Mouse (Mus musculus): Measurements from ENCODE around the gene Pxn. TPM values are rescaled to one million over a fixed set of nuclear protein-coding genes. Genes with fewer than 3 reads are reported as not detected.

Pxn gene
- polyA plus RNA-seq, 2 experiments from 2014 or later: 14.5 to 21.0 TPM

- no peak for ATAC-seq
These were observed 21.7 kb downstream of the Pxn start for GRCm38 (mm10) chr5:115528128-115528527.

DNA sequence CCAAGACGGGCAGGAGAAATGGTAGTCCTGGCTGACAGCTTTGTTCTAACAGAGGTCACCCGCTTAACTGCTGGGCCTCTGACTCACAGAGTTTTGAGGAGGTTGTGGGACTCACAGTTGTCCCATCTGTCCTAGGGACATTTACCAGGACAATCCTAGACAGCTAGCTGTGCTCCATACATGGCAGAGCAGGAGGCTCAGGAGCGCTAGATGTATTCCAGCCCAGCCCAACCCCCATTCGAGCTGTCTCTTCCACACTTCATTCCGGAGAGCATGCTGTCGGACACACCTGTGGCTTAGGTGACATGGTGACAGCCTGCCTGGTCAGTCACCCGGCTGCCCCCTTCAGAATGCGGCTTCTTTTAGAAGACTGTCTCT is 22.9 kb downstream of the Pxn start:
- ATAC-seq: no peak

- ATAC-seq: no peak
These were observed 23.4 kb downstream of the Pxn start for GRCm38 (mm10) chr5:115529742-115530446.

DNA sequence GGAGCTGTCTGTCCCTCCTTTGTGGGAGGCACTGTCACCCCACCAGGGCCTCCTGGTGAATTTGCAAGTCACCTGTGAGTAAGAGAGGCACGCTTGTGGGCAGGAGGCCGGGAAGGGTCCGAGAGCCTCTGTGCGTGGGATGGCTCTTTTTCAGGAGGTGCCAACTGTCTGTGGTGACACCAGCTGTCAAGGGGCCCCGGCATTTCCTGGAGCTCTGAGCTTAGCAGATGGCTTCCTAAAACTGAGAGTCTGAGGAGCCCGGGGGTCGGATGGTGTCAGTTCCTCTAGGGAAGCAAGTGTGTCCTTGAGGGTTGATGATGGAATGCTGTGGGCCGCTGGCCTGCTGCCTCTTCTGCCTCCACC is 24.0 kb downstream of the Pxn start:
- ATAC-seq: no peak

DNA sequence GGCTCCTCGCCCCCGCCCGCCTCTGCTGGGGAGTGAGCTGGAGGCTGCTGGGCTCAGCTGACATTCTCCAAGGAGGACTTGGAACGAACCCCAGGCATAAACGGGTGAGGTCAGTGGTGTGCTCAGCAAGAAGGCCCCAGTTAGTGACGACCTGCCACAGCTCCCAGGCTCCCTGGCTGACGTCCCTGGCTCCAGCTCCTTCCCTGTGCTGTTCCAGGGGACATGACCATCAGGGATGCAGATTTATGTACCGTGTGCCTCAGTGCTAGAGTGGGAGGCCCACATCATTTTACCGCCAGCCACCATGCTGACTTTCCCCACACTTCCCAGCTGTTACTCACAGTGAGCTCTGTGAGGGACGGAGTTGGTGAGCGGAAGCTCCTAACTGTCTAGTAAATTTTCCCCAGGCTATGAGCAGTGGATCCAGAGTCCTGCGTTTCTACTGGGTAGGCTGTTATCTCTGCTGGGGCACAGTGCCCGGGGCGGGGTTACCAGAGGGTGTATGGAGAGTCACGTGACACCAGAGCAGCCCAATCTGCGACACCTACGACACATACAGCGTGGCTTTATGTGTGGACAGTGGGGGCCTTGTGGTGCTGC is 25.3 kb downstream of the Pxn start:
- ATAC-seq: no peak

DNA sequence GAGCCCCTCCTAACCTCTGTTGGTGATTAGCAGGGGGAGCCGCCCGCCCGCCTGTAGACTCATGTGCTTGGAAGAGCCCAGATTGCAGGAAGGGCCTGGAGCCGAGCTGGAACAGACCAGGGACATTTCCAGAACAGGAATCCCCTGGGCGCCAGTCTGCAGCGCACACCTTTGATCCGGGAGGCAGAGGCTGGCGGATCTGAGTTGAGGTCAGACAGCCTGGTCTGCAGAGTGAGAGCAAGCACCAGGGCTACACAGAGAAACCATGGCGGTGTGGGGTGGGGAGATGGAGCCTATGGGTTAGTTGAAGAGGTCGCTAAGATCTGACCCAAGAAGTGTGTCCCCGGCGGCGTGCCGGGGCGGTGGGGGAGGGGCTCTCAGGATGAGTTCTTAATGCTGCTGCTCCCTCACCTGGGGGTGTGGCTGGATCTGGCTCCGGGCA is 27.8 kb downstream of the Pxn start:
- ATAC-seq: no peak

DNA sequence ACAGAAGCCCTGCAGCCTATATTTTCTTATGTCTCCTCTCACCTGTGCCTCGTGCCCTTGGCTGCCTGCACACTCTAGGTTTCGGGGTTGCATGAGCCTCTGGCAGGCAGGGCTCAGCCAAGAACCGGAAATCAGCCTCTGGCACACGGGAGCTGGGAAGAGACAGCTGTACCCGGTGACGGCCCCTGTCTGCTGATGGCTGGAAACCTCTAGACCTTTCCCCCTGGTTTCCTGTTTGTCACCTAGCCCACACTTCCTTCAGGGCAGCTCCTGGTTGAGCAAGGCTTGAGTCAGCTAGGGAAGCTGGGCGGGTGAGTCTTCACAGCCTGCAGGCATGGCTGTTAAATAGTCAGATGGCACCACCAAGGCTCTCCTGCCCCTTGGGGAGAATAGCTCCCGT is 28.4 kb downstream of the Pxn start:
- peak; percentile 36 for ATAC-seq

DNA sequence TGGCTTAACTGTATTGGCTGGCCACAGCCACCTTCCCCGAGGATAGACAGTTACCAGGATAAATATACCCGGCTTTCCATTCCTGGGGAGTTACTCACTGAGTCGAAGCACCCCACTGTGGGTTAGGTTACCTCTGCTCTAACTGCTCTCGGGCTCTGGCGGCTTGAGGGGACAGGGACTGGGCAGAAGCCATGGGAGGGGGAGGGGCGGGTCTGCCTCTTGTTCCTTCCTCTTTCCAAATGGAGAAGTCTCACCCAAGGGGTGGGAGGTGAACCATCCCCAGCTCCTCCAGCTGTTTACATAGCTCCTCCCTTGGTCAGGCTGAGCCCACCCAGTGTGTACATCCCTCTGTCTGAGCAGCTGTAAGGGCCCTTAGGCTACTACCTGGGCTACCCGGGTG is 29.2 kb downstream of the Pxn start:
- no peak for ATAC-seq

- no peak for ATAC-seq
These were observed 31.7 kb downstream of the Pxn start for GRCm38 (mm10) chr5:115538017-115538692.

- ATAC-seq: peak; percentile 83
These were observed 32.2 kb downstream of the Pxn start for GRCm38 (mm10) chr5:115538693-115539043.

DNA sequence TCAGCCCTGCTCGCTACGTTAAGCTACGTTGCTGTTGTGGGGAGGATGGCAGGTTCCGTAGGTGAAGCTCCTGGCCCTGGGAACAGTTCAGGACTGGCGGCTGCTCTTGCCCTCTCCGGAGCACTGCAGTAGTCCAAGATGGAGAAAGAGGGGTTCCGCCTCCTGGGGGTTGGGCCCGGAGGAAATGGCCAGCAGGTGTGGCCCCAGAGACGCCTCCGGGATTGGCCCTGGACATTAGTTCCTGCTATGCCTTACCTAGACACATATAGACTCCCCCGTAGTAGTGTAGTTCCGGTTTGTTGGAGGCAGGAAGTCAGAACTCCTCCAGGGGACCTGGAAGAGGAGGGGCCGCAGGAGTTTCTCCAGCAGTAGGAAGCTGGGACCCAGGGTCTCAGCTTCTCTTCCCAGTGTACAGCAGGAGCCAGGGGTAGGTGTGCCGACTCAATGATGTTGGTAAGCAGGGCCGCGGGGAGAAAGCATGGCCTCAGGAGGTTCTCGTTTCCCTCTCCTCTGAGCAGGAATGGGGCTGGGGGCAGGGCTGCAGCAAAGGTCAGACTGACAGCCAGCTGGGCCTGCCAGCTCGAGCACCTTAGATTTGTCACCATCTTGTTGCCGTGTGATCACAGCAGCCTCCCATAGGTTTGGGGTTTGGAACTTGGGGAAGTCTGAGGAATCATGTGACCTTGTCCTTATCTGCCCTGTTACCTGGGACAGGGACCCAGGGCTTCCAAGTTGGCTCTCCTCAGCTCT is 36.3 kb downstream of the Pxn start:
- peak; percentile 55 for ATAC-seq

- no peak for ATAC-seq
These were observed 37.2 kb downstream of the Pxn start for GRCm38 (mm10) chr5:115543509-115544253.

DNA sequence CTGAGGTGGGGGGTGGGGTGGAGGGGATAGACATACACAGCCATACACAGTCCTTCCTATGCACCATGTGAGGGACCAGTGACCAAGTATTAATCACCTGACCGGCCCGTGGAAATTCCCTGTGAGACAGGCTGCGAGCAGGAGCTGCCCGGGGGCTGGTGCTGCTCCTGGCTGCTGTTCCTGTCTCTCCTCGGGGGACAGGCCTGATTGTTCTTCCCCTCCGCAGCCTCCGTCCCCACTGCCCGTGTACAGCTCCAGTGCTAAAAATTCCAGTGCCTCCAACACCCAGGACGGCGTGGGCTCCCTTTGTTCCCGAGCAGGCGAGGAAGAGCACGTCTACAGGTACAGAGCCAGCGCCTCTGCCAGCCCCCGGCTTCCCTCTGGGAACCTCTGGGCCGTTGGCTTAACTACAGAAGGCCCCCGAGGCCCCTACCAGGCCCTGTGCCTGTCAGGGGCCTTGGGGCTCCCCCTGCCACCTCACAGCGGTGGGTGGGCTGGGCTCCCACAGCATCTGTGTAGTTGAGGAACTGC is 38.2 kb downstream of the Pxn start:
- no peak for ATAC-seq

- no peak for ATAC-seq
These were observed 39.2 kb downstream of the Pxn start for GRCm38 (mm10) chr5:115545636-115546035.

- no peak for ATAC-seq
These were observed 40.1 kb downstream of the Pxn start for GRCm38 (mm10) chr5:115546536-115546935.

- no peak for ATAC-seq
These were observed 40.5 kb downstream of the Pxn start for GRCm38 (mm10) chr5:115547014-115547413.

- no peak for ATAC-seq
These were observed 40.9 kb downstream of the Pxn start for GRCm38 (mm10) chr5:115547421-115547820.

DNA sequence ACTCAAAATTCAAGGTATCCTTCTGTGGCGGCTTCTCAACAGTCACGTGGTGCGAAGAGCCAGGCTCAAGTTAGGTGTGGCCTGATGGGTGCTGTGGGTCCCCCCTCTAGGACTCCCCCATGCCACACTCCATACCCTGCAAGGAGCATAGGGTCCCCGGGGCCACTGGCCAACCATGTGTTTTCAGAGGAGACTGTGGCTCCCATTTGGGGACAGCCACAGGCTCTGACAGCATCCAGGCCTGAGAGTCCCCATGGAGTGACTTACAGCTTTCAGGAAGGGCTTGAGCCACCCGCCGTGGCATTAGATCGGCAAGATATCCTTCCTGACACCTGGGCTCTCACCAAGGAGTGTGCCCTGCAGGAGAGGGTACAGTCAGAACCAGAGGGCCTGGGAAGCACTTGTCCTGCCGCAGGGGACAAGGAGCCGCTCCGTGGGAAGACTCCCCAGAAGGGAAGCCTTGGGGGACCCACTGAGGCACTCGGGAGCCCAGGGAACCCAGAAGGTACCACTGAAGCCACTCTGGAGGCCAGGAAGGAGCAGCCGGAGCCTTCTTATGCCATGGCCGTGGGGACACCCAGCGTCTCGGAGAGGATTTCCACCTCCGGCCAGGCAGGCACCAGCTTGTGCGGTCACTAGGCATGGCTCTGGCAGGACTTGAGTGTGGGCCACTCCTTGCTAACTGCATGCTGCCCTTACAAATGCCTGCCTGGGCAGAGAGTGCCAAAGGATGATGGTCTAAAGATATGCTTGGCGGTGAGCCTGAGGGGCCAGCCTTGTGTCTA is 42.2 kb downstream of the Pxn start:
- ATAC-seq: no peak

- ATAC-seq: no peak
These were observed 44.1 kb downstream of the Pxn start for GRCm38 (mm10) chr5:115550482-115551005.

DNA sequence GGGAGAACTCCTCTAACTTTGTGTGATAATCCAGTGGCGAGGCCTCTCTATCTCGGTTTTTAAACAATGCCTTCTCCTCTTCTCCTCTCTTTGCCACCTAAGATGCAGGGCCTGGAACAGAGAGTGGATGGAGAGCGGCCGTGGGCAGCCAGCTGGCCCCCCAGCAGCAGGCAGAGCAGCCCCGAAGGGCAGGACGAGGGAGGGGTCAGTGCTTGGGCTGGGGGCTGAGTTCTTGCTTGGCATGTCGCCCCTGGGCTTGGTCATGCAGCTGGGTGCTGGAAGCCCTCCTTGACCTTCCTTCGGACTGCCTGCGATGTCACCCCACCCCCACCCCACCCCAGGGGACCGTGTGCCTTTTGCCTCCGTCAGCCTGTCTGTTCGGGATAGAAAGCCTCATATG is 44.9 kb downstream of the Pxn start:
- ATAC-seq: no peak

GRCm38 (mm10) chr5:115551799-115552198 is 45.3 kb downstream of the Pxn start:
- no peak for ATAC-seq
